Mouse (Mus musculus) kidney, postnatal 10 days (tissue): ENCODE data around the gene Carnmt1.
A peak's percentile ranks its signal among the peaks of the same experiment; 100 is the strongest.

Experiments
- DNase-seq: peaks from one replicate; pipeline ENCODE4 v3.0.0; 2021; ENCODE audit warnings: mixed read lengths

The Carnmt1 gene

DNA sequence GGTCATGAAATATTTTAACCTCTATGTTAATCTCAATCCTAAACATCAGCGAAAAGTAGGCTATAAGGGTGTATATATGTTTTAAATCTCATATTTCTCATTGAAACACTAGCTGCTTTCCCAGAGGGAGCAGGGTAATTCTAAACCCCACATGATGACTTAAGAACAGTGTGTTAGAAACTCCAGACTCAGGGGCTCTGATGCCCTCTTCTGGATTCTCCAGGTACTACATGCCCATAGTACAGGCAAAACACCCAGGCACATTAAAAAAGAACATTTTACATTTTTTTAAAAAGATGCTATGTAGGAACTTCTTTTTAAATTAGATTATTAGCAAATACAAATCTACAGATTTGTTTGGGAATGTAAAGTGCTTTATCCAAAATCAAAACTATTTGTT is 45.8 kb downstream of the Carnmt1 start:
- peak; percentile 82 for DNase-seq

- no peak for DNase-seq
These were observed 49.8 kb downstream of the Carnmt1 start for GRCm38 (mm10) chr19:18720337-18720736.

- no peak for DNase-seq
These were observed 54.6 kb downstream of the Carnmt1 start for GRCm38 (mm10) chr19:18725186-18725585.

DNA sequence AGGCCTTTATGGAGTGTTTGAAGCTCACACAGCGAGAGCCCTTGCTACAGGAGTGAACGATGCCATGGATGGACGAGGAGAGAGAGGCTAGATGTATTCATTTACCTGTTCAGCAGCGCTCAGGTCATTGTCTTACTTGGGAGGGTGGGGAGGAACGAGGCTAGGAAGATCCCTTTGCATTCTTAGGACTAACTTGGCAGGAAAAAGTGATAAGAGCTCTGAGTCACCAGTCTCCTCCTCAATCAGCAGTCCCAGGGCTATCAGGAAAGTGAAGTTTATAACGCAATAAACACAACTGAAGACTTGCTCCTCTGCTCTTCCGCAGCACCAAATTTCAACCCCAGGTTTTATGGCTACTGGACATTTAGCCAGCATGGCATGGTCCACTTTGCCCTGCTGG is 59.7 kb downstream of the Carnmt1 start:
- DNase-seq, result no peak

DNA sequence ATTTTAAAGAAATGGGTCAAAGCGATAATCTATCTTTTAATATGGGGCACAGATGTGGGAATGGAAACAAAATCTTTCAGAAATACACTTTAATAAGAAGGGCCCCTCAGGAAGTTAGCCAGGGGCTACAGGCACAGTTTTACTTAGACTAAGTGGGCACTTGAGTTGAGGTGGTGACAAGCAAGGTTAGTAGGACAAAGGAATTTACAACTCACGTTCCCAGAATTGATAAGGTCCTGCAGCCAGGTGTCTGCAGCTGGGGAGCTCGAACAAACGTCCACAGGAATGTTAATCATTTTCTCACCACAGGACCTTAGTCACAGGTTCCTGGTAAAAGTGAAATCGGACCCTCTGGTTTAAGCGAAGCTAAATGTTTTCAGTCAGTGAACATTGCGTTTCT is 60.5 kb downstream of the Carnmt1 start:
- no peak for DNase-seq

DNA sequence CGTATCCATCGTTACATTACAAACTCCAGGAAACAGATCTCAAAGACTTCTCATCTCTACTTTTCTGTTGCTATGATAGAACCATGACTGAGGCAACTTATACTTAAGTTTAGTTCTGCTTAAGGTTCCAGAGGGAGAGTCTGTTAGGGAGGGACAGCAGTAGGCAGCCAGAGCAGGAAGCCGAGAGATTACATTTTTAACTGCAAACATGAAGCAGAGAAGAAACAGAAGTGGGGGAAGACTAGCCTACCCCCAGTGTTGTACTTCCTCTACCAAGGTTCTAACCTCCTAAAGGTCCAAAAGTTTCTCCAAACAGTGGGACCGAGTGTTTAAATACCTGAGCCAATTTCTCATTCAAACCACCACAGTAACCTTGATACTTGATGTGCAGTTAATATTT is 65.3 kb downstream of the Carnmt1 start:
- DNase-seq, result no peak

DNA sequence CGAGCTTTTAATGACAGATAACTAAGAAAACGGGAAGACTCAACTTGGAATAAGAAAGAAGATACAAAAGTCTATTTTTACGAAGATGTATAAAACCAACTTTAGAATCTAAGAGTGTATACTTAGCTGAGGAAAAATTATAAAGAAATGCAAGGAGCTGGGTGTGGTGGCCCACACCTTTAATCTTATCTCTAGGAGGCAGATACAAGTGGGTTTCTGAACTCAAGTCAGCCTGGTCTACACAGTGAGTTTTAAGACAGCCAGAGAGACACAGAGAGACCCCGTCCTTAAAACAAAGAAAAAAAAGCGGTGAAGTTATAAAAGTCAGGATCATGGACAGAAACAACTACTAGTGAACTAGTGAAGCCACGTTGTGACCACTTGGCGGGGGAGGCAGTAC is 68.6 kb downstream of the Carnmt1 start:
- no peak for DNase-seq

DNA sequence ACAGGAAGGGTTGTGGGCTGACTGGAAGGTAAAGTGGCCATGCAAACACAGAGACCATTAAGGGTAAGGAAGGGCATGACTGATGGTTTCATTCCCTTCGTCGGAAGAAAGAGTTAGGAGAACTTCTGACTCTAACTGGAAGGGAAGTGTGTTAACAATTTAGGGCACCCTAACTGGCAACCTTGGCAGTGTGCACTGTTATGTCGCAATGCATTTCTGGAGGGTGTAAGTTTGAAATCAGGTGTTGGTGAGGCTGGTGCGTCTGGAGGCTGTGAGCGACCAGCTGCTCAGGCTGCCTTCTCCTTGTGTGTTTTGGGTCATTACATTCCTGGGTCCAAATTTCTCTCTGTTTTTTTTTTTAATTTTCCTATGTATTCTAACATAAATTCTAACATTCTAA is 73.4 kb downstream of the Carnmt1 start:
- no peak for DNase-seq

GRCm38 (mm10) chr19:18746576-18747340 is 76.2 kb downstream of the Carnmt1 start:
- DNase-seq, result no peak

DNA sequence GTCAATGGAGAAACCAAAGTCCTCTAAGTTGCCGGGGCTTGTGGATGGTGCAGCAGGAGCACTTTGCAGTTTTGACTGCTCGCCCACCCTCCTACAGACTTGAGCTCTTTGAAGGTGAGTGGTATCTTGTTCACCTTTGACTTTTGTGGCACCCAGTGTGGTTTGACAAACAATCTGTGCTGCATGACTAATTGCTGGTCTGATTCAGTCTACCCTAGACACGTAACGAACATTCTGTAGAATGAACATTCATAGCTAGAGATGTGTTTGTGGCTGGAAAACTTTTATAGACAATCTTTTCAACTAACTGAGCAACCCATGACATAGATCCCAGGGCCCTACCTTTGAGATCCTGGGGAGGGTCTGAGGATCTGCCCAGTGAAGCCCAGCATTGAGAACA is 76.8 kb downstream of the Carnmt1 start:
- DNase-seq, result no peak

- peak; percentile 38 for DNase-seq
These were observed 79.2 kb downstream of the Carnmt1 start, which contains the start of gene Trpm6 for GRCm38 (mm10) chr19:18749598-18750339. Gene Trpm6 (plus strand): TSS chr19:18749983.
